Mouse (Mus musculus) embryonic fibroblast, embryonic 13.5 days (primary cell): ENCODE measurements around the gene Synpo2. TPM values are rescaled to one million over a fixed set of nuclear protein-coding genes. Genes with fewer than 3 reads are reported as not detected.

Experiments
- H3K27ac ChIP-seq: 2 replicates; pipeline ENCODE4 v1.5.1; 2012; ENCODE audit warnings: low read length, control low read depth, inconsistent platforms; ENCODE audit not compliant: insufficient read depth
- H3K4me1 ChIP-seq: 2 replicates; pipeline ENCODE4 v1.6.1; 2011; ENCODE audit warnings: low read length; ENCODE audit not compliant: control insufficient read depth, insufficient read depth
- H3K4me3 ChIP-seq: 2 replicates; pipeline ENCODE4 v1.5.1; 2011; ENCODE audit warnings: mild to moderate bottlenecking, control low read depth, low read length; ENCODE audit not compliant: insufficient read depth
- CTCF ChIP-seq: IDR thresholded peaks from 2 replicates; pipeline ENCODE4 v1.5.1; 2011; ENCODE audit warnings: mild to moderate bottlenecking, control low read depth, low read length, moderate library complexity, borderline replicate concordance; ENCODE audit not compliant: insufficient read depth
- POLR2A ChIP-seq: IDR thresholded peaks from 2 replicates; pipeline ENCODE4 v1.6.1; 2011; ENCODE audit warnings: low read depth, mild to moderate bottlenecking, control low read depth, low read length, moderate library complexity
- polyA plus RNA-seq: library from polyadenylated mRNA; stranded (reverse); fragments of >200 nt; gene quantifications from 2 replicates; pipeline ENCODE4 v1.2.4, GENCODE M21; 2011; ENCODE audit warnings: low read depth; ENCODE audit not compliant: missing spikeins, insufficient read length

Gene Synpo2
- polyA plus RNA-seq, 1 experiment = 6.2 TPM

DNA sequence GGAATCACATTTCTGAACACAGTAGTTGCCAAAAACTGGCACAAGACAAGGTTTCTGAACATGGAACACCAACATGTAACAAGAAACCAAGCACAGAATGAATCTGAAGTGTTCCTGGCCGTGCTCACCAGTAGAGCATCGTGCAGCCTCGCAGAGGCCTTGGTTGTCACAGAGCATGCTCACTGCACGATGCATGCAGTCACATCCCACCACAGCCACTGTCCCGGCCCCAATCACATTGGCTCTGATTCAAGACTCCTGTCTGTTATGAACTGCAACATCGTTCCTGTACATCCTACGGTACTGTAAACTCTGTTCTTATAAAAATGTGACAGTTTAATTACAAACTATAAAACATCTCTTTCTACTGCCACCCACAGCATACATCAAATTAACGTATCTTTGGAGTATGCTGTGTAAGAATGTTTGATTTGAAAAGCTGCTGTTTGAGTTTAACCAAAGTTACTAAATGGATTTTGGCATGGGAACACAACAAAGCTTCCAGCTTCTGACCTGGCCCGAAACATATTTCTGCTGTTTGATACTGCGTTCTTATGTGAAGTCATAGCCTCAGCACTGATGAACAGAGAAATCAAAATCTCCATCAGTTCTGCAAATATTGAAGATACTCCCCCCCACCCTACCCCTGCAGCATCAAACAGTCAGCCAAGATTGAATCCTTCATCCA is 50.6 kb downstream of the Synpo2 start:
- TF ChIP-seq CTCF (no peak), POLR2A (no peak)
- Histone ChIP-seq H3K4me1 (no peaks in the 10 kb centered on the region), H3K4me3 (no peak overlapping the region), H3K27ac (no peak overlapping the region)

DNA sequence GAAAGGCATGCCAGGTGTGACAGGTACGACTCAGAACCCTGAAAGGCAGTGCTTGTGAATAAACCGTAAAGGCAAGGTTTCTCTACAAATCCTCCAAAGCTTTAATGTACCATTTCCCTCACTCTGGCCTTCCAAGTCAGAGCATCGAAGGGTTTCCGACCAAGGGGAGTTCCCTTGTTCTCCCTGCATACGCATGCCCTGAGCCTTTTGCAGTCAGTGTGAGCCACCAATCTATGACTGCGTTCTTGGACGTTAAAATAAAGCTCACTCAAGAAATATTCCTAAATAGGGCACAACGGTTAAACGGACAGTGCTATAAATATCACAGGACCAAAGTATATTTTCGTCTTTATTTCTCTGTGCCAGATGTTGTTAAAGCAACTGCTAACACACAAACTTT is 51.7 kb downstream of the Synpo2 start:
- Histone ChIP-seq H3K4me1 (no peaks in the 10 kb centered on the region), H3K4me3 (no peak overlapping the region), H3K27ac (no peak overlapping the region)
- TF ChIP-seq CTCF (no peak), POLR2A (no peak)

DNA sequence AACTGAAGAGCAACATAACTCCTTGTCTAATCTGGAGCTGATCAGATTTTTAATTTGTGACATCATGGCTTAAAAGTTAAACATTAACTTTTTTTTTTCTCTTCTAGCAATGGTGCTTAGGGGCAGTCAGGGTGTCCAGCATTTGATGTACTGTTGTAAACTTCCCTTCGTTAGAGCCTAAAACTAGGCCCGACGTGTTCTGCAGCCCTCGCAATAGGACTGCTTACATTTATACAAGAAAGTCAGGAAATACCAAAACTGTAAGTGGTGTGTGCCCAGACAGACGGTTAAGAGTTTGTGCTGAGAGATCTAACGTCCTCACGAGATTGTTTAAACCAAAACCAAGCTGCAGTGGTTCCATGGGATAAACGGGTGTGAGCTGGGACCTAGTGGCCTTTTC is 56.4 kb downstream of the Synpo2 start:
- Histone ChIP-seq H3K4me3 (no peak overlapping the region), H3K27ac (no peak overlapping the region), H3K4me1 (no peaks in the 10 kb centered on the region)
- TF ChIP-seq CTCF (no peak), POLR2A (no peak)

DNA sequence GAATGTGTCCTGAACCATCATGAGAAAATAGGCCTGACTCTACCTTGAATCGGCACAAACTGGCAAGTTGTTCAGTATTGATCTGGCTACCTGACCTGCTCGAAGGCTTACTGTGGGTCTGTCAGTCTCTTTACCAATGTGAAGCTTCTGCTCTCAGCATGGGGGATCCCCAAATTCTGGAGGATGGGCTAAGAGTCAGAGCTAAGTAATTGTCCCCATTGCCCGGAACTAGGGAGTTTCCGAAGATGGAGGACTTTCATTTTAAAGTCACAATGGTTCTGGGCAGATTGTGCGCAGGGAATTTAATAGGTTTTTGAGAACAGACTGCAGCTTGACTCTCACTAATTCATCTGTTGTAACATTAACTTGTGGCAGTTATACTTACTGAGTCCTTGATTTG is 56.9 kb downstream of the Synpo2 start:
- Histone ChIP-seq H3K4me1 (no peaks in the 10 kb centered on the region), H3K27ac (no peak overlapping the region), H3K4me3 (no peak overlapping the region)
- TF ChIP-seq CTCF = no peak
- no peak for TF ChIP-seq POLR2A

DNA sequence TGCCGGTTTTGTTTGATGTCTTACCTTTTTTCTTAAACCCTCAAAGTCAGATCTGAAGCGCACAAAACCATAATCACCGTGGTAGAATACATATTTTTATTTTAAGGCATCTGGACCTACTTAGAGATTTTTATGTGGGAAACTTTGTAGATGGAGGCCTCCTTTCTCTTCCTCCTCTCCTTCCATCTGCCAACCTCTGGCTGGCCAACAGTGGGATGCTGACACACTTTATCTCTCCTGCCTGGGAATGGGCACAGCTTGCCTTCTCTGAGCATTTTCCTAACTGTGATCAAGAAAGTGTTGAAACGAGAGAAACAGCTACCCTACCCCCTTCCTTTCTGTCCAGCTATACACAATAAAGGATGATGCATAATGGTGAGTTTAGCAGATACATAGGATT is 57.5 kb downstream of the Synpo2 start:
- H3K27ac ChIP-seq = no peak overlapping the region
- TF ChIP-seq POLR2A (no peak), CTCF (no peak)

DNA sequence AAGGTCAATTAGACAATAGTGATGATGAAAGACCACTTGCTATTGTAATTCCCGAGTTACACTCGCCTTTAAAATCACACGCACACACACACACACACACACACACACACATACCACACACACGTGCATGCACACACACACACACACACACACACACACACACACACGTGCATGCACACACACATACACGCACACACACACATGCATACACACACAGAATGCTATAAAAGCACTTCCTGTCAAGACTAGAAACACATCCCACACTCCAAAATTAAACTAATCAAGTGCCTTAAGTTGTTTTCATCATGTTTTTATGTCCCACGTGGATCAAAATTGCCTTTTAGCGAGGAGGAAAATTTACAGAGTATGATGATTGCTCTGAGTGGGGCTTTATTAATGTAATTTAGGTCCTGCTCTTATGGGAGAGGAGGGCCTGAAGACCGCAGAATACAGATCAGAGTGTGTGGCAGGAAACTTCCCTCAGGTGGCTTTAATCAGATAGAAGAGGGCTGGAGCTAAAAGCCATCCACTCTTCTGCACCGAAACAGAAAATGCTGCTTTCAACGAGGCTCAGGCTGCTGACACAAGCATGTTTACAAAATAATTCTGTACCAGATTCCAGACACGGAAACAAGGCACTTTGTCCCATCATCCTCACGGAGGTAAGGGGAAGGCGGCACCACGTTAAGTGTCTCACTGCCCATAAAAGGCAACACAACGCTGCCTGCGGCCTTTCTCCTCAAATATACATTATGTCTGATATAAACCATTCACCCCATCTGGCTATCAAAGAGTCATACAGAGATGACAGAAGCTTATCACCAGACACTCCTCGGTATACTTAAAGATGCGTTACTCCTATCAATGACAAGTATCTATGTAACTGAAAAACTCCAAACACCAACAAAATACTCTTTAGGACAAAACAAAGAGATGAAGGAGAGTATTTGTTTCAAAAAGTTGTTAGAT is 59.3 kb downstream of the Synpo2 start:
- Histone ChIP-seq H3K27ac (no peak overlapping the region), H3K4me1 (no peaks in the 10 kb centered on the region), H3K4me3 (no peak overlapping the region)
- no peak for TF ChIP-seq CTCF

More for the DNA sequence above, 57.5 kb downstream of the Synpo2 start:
- Histone ChIP-seq H3K4me3 (no peak overlapping the region), H3K4me1 (no peaks in the 10 kb centered on the region)

DNA sequence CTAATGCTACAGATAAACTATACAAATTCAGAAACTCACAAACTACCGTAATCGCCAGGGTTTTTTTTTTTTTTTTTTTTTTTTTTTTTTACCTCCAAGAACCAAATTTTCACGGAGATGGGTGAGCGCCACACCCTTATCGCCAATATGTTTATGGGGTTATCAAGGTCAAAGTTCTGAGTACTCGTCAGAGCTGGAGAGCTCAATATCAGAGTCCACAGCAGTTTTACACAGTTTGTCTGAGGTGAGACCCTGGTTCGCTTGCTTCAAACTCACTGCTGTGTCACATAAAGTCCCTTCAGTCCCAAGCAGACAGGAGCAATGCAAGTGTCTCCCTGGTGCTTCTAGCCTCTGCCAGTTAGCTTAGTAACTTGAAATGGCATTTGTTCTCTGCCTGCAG is 60.8 kb downstream of the Synpo2 start:
- H3K4me1 ChIP-seq = no peaks in the 10 kb centered on the region
- no peak overlapping the region for H3K27ac ChIP-seq
- TF ChIP-seq POLR2A (no peak), CTCF (no peak)
- no peak overlapping the region for H3K4me3 ChIP-seq

DNA sequence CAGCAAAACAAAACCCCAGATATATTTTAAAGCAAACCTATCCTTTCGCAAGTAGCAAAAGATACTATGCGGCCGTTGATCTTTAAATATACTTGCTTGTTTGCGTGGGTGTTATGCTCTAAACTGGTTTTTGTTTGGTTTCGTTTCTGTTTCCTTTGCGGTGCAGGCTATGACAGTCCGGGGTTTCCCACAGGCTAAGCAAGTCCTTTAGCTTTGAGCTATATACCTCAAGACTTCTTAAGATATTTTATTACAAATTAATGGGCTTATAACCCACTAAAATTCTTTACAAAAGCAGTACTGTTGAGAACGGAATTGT is 61.6 kb downstream of the Synpo2 start:
- Histone ChIP-seq H3K4me3 (no peak overlapping the region), H3K27ac (no peak overlapping the region), H3K4me1 (no peaks in the 10 kb centered on the region)
- TF ChIP-seq CTCF (no peak), POLR2A (no peak)

DNA sequence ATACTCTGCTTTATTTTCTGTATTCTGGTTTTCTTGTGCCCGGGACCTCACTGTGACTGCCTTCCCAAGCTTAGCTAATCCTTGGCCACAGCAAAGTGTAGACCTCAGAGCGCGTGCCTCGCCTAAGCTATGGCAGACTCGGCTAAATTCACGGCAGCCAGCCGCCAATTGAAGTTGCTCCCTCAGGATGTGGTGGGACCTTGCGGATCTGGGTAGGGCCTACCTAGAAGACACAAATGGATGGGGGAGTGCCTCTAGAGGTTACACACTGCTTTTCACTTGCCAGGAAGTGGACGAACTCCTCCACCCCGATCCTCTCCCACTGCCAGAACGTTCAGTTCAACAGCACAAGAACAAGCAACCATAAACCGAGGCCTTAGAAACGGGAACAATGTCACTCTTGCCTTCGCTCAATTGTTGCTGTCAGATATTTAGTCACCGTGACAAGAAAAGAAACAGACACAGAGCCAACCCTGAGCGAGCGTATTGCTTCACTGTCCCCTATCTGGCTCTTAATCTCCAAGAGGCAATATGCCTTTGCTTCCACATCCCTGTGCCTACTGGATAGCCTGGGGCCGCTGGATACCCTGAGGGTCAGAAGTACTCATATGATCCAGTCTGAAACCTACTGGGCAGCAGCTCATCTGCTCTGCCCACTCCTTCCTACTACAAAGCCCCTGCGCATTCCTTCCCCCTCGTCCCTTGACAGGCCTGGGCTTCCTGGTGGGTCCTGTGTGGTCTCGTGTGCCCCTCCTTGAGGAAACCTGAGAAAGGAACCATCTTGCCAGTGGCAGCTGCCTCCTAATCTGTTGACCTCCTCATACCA is 62.2 kb downstream of the Synpo2 start:
- H3K4me3 ChIP-seq = no peak overlapping the region
- no peaks in the 10 kb centered on the region for H3K4me1 ChIP-seq
- no peak for TF ChIP-seq CTCF
- TF ChIP-seq POLR2A = no peak
- no peak overlapping the region for H3K27ac ChIP-seq

DNA sequence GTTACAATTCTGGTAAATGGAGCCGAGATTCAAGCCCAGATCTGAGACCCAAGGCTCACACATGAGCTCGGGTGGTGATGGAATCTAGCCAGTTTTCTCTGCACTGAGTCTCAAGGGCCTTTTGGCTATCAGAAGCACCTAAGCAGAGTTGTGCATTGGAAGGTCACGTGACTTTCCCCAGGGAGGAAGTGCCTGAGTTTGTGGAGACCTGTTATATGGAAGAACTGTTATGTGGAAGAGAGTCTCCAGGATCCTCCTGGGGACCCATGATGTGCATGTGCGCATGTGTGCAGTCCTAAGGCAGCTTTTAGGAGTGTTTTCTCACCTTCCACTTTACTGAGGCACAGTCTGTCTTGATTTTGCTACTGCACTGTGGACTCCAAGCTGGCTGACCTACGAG is 63.8 kb downstream of the Synpo2 start:
- TF ChIP-seq CTCF (no peak), POLR2A (no peak)

More for the DNA sequence above, 63.8 kb downstream of the Synpo2 start:
- Histone ChIP-seq H3K27ac (no peak overlapping the region), H3K4me1 (no peaks in the 10 kb centered on the region), H3K4me3 (no peak overlapping the region)
